Mouse (Mus musculus) 3T3-L1 (cell line): ENCODE measurements around the gene Ccdc170.
A peak's percentile ranks its signal among the peaks of the same experiment; 100 is the strongest.

Source experiments
- DNase-seq: peaks from one replicate; pipeline ENCODE4 v3.0.0-alpha.2; 2015; ENCODE audit warnings: low read depth, low spot score

Gene Ccdc170

GRCm38 (mm10) chr10:4520394-4521102 is 38.2 kb downstream of the Ccdc170 start:
- DNase-seq = no peak

- no peak for DNase-seq
Observed at GRCm38 (mm10) chr10:4522116-4522515, 39.8 kb downstream of the Ccdc170 start.

- no peak for DNase-seq
Observed at GRCm38 (mm10) chr10:4523078-4523477, 40.8 kb downstream of the Ccdc170 start.

- no peak for DNase-seq
Observed at GRCm38 (mm10) chr10:4528043-4528442, 45.7 kb downstream of the Ccdc170 start.

GRCm38 (mm10) chr10:4530638-4531235 is 48.4 kb downstream of the Ccdc170 start:
- DNase-seq = no peak

GRCm38 (mm10) chr10:4531933-4532332 is 49.6 kb downstream of the Ccdc170 start:
- DNase-seq = no peak

GRCm38 (mm10) chr10:4532731-4533130 is 50.4 kb downstream of the Ccdc170 start:
- no peak for DNase-seq

GRCm38 (mm10) chr10:4533873-4534272 is 51.6 kb downstream of the Ccdc170 start:
- DNase-seq = no peak

- peak; percentile 12 for DNase-seq
Observed at GRCm38 (mm10) chr10:4545550-4545949, 63.2 kb downstream of the Ccdc170 start.

- DNase-seq = peak; percentile 37
Observed at GRCm38 (mm10) chr10:4553442-4554119, 71.3 kb downstream of the Ccdc170 start.

- DNase-seq = peak; percentile 23
Observed at GRCm38 (mm10) chr10:4556842-4557377, 74.6 kb downstream of the Ccdc170 start.

- no peak for DNase-seq
Observed at GRCm38 (mm10) chr10:4559132-4559531, 76.8 kb downstream of the Ccdc170 start.

GRCm38 (mm10) chr10:4565148-4565547 is 82.8 kb downstream of the Ccdc170 start:
- no peak for DNase-seq

GRCm38 (mm10) chr10:4570778-4571177 is 88.5 kb downstream of the Ccdc170 start:
- DNase-seq = no peak

GRCm38 (mm10) chr10:4571304-4571703 is 89.0 kb downstream of the Ccdc170 start:
- no peak for DNase-seq

- no peak for DNase-seq
Observed at GRCm38 (mm10) chr10:4581905-4582304, 99.6 kb downstream of the Ccdc170 start.

GRCm38 (mm10) chr10:4586691-4587090 is 104.4 kb downstream of the Ccdc170 start:
- DNase-seq = no peak

- peak; percentile 25 for DNase-seq
Observed at GRCm38 (mm10) chr10:4589576-4589975, 107.3 kb downstream of the Ccdc170 start.

- no peak for DNase-seq
Observed at GRCm38 (mm10) chr10:4590956-4591355, 108.7 kb downstream of the Ccdc170 start.

- DNase-seq = peak; percentile 41
Observed at GRCm38 (mm10) chr10:4593828-4594227, 111.5 kb downstream of the Ccdc170 start.

GRCm38 (mm10) chr10:4597211-4597610 is 114.9 kb downstream of the Ccdc170 start:
- no peak for DNase-seq

- peak; percentile 77 for DNase-seq
Observed at GRCm38 (mm10) chr10:4598244-4598842, 116.0 kb downstream of the Ccdc170 start.
